Mouse (Mus musculus) kidney, adult 2 months (tissue): ENCODE measurements at regions not wholly inside any gene's neighbourhood (a gene's known extent, or its start where the extent isn't known, plus 50 kb on each side); places are given as distances from the start of the nearest gene placed in this dataset.

Source experiments
- CTCF ChIP-seq: fragments of 200-500 bp; conservative IDR thresholded peaks from 2 replicates; pipeline ENCODE4 v1.5.1; 2011; ENCODE audit warnings: low read depth, mild to moderate bottlenecking, control low read depth, low read length, moderate library complexity, mixed read lengths; ENCODE audit not compliant: insufficient read depth, insufficient read length
- POLR2A ChIP-seq: fragments of 200-500 bp; IDR thresholded peaks from one replicate; pipeline ENCODE4 v1.6.1; 2011; ENCODE audit warnings: low read depth, low read length, control low read depth

- no peak for TF ChIP-seq POLR2A
- no peak for TF ChIP-seq CTCF
Observed at GRCm38 (mm10) chr6:127265063-127265775, 113.2 kb upstream of the Ccnd2 start.
